Mouse (Mus musculus): Measurements from ENCODE around the gene Gm3417.
"Not testable (repeated sequence)": the region's sequence is repeated elsewhere in the genome, so short reads cannot be mapped to it uniquely, and the experiment has no call there.

Gene Gm3417

DNA sequence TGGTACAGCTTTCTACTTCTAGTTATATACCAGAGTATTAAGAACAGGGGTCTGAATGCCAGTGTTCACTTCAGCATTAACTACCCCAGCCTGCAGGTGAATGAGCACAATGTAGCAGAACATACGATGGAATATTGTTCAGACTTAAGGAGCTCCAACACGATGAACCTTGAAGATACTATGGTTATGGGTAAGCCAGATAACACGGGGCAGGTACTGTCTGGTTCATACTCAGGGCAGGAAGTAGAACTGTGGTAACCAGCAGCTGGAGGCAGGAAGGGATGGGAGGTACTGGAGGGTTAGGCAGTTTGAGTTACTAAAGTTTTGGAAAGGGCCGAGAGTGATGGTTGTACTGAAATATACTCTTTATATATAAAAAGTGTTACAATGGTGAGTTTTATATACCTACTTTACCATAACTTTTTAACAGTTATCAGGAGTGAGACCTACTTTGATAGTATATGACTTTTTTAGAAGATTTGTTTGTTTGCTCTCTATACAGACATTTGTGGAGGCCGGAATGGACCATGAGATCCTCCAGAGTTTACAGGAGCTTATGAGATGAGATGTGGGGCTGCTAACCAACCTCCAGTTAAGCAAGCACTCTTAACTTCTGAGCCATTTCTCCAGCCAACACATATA, 19.8 kb downstream of the Gm3417 start:
- DNase-seq = no peak

DNA sequence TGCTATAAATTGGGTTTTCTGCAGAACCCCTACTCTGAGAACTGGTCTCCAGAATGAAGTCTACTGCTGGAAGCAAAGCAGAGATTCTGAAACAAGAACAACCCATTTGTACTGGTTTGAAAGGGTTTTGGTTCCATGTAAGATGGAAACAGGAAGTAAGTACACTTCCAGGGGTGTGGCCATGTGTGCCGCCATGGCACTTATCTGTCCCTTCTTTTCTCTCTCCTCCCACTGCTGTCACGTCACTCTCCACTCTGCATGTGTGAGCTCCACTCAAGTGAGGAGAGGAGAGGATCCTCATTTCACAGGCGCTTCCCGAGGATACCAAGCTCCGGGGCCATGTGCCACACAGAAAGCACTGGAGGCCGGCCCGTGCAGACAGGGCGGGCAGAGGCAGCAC, 25.1 kb downstream of the Gm3417 start:
- DNase-seq = no peak

DNA sequence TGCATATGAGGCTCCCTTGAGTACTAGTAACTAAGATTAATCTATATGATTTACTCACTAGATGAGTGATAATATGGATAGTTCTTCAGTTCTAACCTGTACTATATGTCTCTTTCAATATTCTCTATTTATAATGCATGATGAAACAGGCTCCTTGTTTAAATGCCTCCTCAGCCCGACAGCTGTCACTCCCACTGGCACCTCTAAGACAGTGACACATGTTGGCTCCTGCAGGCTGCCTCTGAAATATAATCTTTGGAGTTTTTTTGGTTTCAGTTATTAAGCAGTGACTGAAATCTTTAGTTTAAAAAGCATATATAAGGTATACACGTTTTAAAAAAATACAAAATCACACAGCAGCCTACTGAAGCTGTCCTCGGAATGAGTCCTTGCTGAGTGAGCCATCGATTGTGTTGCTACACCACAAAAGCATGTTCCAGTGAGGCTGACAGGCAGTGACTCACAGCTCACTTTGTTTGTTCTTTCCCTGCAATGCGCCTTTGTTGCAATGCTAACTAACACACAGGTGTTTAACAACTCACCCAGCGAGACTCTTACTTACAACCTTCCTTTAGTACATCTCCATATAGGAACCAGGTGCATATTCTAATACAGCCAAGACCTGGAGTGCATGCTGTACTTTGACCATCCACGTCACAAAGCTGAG, 29.3 kb downstream of the Gm3417 start:
- no peak for DNase-seq

DNA sequence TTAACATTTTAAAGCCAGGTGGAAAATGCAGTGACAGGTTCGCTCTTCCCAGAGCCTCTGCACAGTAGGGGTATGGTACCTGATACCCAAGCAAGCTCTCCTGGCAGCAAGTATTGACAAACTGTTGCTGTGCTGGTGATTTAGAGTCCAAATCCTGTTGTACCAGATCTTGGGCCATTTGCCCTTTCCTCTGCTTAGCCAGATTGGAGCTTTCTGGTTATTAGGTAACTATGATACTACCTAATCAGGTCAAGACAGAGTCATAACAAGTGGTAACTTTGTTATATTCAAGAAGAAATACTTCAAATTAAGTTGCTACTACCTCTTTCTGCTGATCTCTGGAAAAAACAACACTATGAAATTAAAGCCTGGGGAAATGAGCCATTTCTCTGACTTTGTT, 34.0 kb downstream of the Gm3417 start:
- DNase-seq = no peak

DNA sequence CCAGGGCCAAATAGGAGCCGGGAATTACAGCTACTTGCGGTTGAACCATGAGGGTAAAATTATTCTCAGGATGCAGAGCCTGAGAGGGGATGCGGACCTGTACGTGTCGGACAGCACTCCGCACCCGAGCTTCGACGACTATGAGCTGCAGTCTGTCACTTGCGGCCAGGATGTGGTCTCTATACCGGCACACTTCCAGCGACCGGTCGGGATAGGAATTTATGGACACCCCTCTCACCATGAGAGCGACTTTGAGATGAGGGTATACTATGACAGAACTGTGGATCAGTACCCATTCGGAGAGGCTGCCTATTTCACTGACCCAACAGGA, 34.9 kb downstream of the Gm3417 start:
- no peak for DNase-seq

DNA sequence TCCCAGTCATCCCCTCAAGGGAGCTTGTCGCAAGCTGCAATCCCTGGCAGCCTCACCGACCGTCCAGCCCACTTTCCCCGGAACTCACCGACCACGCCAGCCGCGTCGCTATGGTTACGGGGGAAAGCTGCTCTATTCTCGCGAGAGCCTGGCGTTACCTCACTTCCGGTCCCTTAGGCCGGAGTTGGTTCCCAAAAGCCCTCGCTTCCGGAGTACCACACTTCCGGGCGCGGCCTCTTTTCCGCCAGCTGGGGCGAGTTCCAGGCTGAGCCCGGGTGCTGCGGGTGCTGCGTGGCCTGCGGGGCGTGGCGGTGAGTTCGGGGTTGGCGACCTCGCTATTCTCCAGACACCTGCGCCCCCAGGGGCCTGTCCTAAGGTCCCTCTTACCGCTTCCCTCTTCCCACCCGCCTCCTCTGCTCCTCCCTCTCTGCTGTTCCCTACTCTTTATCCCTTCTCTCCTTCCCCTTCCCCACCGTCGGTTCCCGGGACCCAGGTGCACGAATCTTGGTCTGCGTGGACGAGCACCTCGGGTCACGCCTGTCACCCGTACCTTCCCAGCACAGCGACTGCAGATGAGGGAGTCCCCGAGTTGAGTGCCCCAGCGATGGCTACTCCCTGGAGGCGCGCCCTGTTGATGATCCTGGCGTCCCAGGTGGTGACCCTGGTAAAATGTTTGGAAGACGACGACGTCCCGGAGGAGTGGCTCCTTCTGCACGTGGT, 35.4 kb downstream of the Gm3417 start, which contains the start of the genes Wdr27 and 1600012H06Rik:
Wdr27 (minus strand) TSS at position 150 of the 720 bp plus-strand sequence.
1600012H06Rik (plus strand) TSS at position 176 of the 720 bp plus-strand sequence.
- peak; percentile 99 for DNase-seq

DNA sequence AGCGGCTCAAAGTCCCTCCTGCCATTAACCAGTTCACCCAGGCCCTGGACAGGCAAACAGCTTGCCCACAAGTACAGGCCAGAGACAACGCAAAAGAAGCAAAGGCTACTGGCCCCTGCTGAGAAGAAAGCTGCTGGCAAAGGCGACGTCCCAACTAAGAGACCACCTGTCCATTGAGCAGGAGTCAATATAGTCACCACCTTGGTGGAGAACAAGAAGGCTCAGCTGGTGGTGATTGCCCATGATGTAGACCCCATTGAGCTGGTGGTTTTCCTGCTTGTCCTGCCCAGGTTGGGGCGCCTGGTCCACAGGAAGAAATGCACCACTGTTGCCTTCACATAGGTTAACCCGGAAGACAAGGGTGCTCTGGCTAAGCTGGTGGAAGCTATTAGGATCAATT, 36.4 kb downstream of the Gm3417 start:
- not testable (repeated sequence) for DNase-seq

DNA sequence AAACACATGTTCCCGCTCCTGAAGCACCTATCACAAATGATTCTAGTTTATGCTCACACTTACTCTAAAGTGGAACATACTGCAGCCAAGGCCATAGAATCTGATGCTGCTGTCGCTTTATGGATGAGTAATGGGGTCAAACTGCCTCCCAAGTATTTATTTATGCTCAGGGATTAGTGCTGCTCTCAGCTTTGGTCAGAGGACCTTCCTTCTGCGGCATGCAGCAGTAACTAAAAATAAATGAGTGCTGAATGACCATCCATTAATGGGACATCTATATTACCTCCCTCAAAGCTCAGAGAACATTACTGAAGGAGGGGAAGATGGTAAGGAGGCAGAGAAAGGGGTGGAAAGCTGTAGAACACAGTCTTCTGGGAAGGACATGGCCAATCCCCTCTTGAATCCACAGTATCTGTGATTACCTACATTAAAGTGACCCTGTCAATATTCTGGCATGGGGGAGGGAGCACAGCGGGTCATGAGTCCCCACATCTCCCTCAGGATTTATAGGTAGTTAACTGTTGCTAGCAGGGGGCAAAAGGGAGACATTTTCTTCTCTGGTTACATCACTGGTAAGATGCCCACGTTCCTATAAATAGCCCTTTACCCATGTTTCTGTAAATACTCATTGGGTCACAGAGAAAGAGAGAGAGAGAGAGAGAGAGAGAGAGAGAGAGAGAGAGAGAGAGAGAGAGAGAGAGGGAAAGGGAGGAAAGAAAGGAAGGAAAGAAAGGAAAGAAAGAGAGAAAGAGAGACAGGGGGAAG, 42.6 kb downstream of the Gm3417 start:
- no peak for DNase-seq

DNA sequence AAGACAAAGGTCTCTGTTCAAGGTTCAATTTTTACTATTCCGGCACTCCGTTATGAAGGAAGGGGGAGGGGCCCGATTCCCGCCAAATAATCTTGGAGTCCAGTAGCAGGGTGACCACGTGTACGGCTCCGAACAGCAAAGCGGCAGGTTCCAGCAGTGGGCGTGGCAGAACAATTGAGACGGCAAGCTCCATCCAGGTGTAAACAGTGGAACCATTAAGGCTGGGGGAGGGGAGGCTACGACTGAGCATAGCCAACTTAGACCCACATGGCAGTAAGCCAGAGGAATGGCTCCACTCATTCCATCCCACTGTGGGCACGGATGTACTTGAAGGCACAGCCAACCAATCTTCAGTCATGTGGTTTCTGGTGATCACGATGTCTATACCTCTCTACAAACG, 43.3 kb downstream of the Gm3417 start:
- not testable (repeated sequence) for DNase-seq

DNA sequence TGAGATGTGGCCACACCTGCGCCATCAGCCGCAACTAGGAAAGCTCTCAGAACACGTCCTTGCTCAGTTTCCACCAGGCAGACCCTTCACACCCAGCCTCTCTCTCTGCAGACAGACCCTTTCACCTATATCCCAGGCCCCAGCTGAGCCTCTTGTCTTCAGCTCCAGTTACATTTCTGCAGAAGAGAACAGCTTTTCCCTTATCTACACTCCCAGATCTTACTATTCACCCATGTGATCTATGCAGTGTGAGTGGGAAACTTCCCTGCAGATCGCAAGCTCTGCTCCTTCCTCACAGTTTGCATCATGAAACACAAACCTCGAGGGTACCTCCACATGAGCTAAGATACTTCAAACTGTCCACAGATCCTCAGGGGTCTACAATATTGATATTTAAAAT, 47.1 kb downstream of the Gm3417 start:
- DNase-seq = no peak

DNA sequence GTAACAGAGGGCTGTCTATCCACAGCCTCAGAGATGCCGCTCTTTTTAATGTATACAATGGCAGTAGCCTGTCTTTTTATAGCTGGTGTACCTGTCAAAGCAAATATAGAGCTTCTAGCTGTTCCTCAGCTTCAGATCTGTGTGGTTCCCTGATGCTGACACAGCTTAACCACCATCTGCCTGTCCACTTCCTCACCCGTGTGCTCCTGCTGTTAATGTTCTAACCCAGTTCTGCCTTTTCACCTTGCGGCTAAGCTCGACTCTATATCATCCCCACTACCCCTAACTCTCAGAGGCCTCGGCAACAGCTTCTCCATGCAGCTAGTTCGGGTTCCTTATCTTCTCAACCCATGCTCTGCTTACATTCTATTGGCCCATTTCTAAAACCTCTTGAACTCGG, 47.9 kb downstream of the Gm3417 start:
- no peak for DNase-seq

DNA sequence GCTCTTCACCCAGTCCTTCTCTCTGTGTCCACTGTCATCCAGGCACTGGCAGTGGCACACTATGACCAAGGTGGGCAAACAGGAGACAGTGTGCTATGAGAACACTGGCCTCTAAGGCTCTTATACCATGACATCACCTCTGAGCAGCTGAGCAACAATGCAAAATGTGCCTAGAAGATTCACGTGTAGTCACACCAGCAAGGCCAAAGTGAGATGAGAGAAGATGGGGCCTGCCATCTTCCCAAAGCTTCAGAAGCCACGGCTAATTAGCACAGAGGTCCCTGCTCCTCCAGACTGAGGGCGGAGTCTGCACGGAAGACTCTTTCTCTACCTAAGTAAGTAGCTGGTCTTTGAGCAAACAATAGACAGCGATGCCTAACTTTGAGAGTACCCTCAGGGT, 50.0 kb downstream of the Gm3417 start:
- DNase-seq = no peak

DNA sequence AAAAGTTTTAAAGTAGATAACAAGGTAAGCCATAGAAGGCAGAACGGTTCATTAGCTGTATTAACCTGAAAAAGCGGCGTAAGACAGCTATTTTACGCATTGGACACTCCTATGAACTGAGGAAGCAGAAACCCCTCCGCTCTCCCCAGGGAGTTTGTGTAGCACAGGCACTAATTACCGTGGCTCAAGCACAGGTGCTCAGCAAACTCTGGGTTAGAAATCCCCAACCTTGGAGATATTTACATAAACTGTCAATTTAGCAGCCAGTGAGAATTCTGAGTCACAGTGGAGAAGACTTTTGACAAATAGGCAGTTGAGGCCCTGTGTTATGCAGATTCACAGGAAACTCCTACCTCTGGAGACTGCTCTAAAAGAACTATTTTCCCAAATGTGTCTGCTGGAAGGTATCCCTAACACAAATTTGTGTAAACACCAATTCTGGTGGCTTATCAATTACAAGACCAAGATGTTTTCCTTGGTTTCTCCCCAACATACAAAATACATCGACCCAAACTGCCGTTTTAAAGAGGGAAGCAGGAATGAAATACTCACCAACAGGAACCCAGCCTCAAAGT, 50.9 kb downstream of the Gm3417 start:
- no peak for DNase-seq

DNA sequence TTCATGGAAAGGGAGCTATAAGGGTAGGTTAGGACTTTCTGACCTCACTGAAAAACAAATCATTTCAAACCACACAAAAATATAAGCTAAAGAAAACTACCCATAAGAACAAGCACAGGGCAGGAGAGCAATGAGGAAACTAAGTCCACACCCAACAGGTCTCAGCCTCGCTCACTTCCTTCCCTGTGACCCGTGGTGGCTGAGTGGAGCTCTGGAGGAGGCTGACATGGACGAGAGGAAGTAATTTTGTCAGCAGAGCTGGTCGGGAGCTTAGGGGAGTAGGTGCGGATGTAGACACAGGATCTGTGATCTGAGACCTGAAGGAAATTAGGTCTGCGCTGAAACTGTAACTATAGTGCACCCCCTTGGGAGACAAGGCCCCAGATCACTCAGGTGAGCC, 57.0 kb downstream of the Gm3417 start:
- no peak for DNase-seq

DNA sequence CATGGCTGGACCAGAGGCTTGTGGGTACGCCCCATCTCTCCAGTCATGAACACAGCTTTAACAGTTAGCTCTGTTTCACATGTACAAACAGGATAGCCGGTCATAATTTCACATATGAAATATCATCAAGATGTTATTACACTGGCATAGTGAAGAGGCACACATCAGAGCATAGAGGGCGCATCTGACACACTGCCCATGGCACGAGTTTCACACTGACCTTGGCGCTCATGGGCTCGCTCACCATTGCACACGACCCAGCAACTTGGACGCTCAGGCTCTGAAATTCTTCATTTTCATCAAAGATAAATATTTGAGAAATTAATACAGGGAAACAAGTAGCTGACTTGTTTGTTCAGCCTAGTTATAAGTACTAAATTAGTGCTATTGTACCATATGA, 60.7 kb downstream of the Gm3417 start:
- DNase-seq = no peak

DNA sequence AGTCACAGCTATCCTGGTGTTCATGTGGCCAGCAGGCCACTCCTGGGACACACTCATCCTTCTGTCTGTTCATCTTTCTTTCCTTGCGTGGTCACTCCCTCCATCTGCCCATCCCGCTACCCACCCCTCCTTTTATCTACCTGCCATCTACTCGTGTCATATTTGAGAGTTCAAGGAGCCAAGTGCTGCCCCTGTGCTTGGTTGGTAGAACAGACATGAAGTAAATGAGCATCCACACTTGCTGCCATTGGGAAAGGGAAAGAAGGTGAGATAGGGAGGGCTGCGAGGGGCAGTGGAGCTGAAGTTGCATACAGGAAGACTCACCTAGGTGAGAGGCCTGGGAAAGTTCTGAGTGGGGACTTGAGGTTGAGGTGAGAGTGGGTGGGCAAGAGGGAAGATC, 64.2 kb downstream of the Gm3417 start:
- DNase-seq = no peak
